Mouse (Mus musculus): ENCODE measurements around the gene Gfod1.
A peak's percentile ranks its signal among the peaks of the same experiment; 100 is the strongest.

- no peak for TF ChIP-seq CTCF (conservative IDR thresholded peaks at IDR 0.05; ENCODE audit: low read length)
- TF ChIP-seq NANOG (IDR thresholded peaks at IDR 0.05; ENCODE audit: borderline replicate concordance, low read length), result peak; percentile 71; the same call in 1 of the 2 replicates
Observed at GRCm38 (mm10) chr13:43183248-43184055, 120.5 kb downstream of the Gfod1 start.
